Mouse (Mus musculus) midbrain, embryonic 13.5 days (tissue): ENCODE results near the gene Tenm1. TPM values are rescaled to one million over a fixed set of nuclear protein-coding genes. Genes with fewer than 3 reads are reported as not detected.

ENCODE experiments used
- ATAC-seq: fragments of 200-750 bp; cut with Nextera tagmentation; 2 replicates; pipeline ENCODE4 v1.8.0; 2017; ENCODE audit warnings: mild to moderate bottlenecking, moderate TSS enrichment, moderate library complexity
- H3K27ac ChIP-seq: fragments of 300-500 bp; sonication (generic); 2 replicates; pipeline ENCODE4 v1.5.1; 2015; ENCODE audit warnings: inconsistent platforms, mild to moderate bottlenecking, moderate library complexity
- H3K27me3 ChIP-seq: fragments of 300-500 bp; sonication (generic); 2 replicates; pipeline ENCODE4 v1.6.1; 2015; ENCODE audit warnings: mild to moderate bottlenecking, inconsistent platforms
- H3K36me3 ChIP-seq: fragments of 300-500 bp; sonication (generic); 2 replicates; pipeline ENCODE4 v1.6.1; 2015; ENCODE audit warnings: mild to moderate bottlenecking, inconsistent platforms
- H3K4me1 ChIP-seq: fragments of 300-500 bp; sonication (generic); replicated peaks from 2 replicates; pipeline ENCODE4 v1.6.1; 2015; ENCODE audit warnings: inconsistent platforms
- H3K4me2 ChIP-seq: fragments of 300-500 bp; sonication (generic); replicated peaks from 2 replicates; pipeline ENCODE4 v1.6.1; 2015; ENCODE audit warnings: moderate library complexity, mild to moderate bottlenecking, inconsistent platforms
- H3K4me3 ChIP-seq: fragments of 300-500 bp; sonication (generic); replicated peaks from 2 replicates; pipeline ENCODE4 v1.5.1; 2015; ENCODE audit warnings: mild to moderate bottlenecking, inconsistent platforms
- H3K9ac ChIP-seq: fragments of 300-500 bp; sonication (generic); replicated peaks from 2 replicates; pipeline ENCODE4 v1.6.1; 2015; ENCODE audit warnings: mild to moderate bottlenecking, inconsistent platforms
- H3K9me3 ChIP-seq: fragments of 300-500 bp; sonication (generic); 2 replicates; pipeline ENCODE4 v1.6.1; 2016; ENCODE audit warnings: mild to moderate bottlenecking, inconsistent platforms
- WGBS: fragments of 180-500 bp; shearing (Covaris S2); methylation state at CpG from one replicate; pipeline ENCODE4 v1.1.7; 2015; 5-methylcytosine and 5-hydroxymethylcytosine counted together
- polyA plus RNA-seq: library from polyadenylated mRNA; unstranded; fragments of >200 nt; fragmentation: Nextera tagmentation; extraction: Ambion mirVana; gene quantifications from 2 replicates; pipeline ENCODE4 v1.2.1, GENCODE M21; 2015

Gene Tenm1
- polyA plus RNA-seq, 1 experiment from 2014 or later = 18.0 TPM

DNA sequence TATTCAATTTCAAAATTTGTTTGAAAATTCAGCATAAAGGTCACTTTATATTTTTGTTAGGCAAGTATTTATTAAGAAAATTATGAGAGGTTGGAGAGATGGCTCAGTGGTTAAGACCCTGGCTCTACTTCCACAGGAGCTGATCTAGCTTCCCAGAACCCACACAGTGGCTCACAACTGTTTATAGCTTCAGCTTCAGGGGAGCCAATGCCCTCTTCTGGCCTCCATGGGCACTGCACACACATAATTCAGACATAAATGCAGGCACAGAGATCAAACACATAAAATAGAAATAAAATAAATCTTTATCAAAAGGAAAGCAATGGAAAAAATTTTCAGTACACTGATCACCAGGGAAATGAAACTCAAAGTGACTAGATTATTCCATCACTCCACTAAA, 916.4 kb downstream of the Tenm1 start:
- H3K9ac ChIP-seq = no peak overlapping the region
- no peaks in the 10 kb centered on the region for H3K36me3 ChIP-seq
- H3K9me3 ChIP-seq = no peaks in the 10 kb centered on the region
- no peak overlapping the region for H3K4me3 ChIP-seq
- H3K27me3 ChIP-seq = no peaks in the 10 kb centered on the region
- H3K4me2 ChIP-seq = no peak overlapping the region
- no peak overlapping the region for H3K27ac ChIP-seq
- ATAC-seq = no peak
- no peaks in the 10 kb centered on the region for H3K4me1 ChIP-seq

DNA sequence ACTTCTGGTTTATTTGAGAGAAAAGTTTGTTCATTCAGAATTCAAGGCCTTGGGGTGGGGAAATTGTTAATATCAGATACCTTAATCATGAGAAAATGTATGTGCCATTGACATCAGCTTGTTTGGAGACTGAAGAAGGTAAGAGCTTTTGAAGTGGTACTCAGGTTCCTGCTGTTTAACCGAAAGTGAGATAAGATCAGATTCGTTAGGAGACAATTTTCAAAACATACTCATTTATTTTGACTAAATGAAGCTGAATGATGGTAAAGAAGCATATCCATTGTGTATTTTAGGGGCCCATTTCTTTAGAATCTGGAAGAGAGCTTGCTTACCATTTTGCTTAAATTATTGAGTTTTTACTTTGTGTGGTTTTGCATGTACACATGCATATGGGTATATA, 917.8 kb downstream of the Tenm1 start:
- no peak overlapping the region for H3K27ac ChIP-seq
- no peaks in the 10 kb centered on the region for H3K36me3 ChIP-seq
- H3K4me3 ChIP-seq = no peak overlapping the region
- no peak overlapping the region for H3K9ac ChIP-seq
- 81% methylated on average over 2 of the region's 2 CpGs for WGBS
- H3K4me1 ChIP-seq = no peaks in the 10 kb centered on the region
- no peaks in the 10 kb centered on the region for H3K27me3 ChIP-seq
- no peak overlapping the region for H3K4me2 ChIP-seq
- H3K9me3 ChIP-seq = no peaks in the 10 kb centered on the region
- no peak for ATAC-seq

DNA sequence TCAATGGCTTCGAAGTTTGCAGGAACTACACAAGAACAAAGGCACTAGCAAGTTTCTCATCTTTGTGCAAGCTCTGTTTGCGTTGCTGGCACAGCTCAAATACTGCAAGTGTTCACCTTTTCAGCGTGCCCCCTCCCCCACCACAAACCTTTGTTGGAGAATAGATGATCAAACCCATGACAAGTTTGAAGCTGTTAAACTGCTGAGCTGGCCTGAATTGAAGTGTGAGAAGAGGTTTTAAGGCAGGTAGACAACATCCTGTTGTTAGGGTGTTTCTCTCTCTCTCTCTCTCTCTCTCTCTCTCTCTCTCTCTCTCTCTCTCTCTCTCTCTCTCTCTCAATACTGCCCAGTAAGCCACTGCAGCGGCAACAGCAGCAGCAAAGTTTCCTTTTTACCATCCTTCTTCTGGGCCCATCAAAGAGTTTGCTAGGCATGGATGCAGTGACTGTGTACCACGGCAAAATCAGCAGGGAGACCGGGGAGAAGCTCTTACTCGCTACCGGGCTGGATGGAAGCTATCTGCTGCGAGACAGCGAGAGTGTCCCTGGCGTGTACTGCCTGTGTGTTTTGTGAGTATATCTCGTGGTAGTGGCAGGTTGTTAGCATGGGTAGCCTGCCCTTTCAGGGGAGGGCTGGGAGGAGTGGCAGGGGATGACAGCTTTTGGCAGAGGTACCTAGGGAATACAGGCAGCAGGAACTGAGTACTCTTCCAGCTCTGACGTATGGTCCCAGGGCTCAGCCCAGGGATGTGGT, 926.5 kb downstream of the Tenm1 start, which contains the start of gene Sh2d1a:
Gene Sh2d1a (plus strand): TSS at position 163 of the 753 bp plus-strand sequence.
- no peak for ATAC-seq
- Histone ChIP-seq H3K36me3 (no peaks in the 10 kb centered on the region), H3K9me3 (no peaks in the 10 kb centered on the region), H3K4me2 (no peak within 1 kb of the TSS), H3K27me3 (no peaks in the 10 kb centered on the region), H3K27ac (no peak within 1 kb of the TSS), H3K9ac (no peak within 1 kb of the TSS), H3K4me1 (no peaks in the 10 kb centered on the region), H3K4me3 (no peak within 1 kb of the TSS)
- WGBS = 75% methylated on average over 13 of the region's 13 CpGs

DNA sequence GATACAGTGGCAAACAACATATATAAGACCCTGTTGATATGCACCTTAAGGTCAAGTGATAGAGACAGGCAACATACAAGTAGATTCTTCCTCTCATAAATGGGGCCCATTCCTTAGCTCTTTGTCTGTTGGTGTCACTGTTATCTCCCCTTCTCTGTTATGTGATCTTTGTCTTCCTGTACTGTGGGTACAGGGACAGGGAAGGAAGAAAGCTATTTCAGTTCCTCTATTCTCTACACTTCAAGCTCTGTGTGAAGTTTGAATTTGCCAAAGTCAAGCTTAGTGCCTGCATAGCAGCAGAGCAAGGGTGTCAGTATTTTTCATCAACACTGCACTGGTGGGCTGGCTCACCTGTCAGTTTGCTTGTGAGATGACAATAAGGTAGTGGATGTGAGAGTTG, 928.4 kb downstream of the Tenm1 start:
- Histone ChIP-seq H3K4me2 (no peak overlapping the region), H3K27me3 (no peaks in the 10 kb centered on the region), H3K9ac (no peak overlapping the region), H3K4me1 (no peaks in the 10 kb centered on the region), H3K27ac (no peak overlapping the region), H3K36me3 (no peaks in the 10 kb centered on the region), H3K4me3 (no peak overlapping the region), H3K9me3 (no peaks in the 10 kb centered on the region)
- no peak for ATAC-seq

DNA sequence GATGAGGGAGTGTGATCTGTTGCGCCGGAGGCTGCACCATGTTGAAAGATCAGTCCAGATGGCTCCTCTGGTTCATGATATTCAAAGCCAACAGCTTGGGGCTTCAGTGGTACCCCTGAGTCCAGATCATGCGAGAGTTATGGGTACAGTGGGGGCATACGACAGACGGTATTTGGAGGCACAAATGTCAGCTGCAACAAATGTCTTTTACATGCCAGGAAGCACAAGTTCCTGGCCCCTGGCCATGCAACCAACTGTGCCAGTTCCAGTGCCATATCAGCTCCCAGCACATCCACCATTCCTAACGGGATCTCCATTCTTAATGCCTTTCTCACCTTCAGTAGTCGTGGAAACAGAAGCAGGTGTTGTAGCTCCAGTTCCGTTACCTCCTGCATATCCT, 938.6 kb downstream of the Tenm1 start:
- Histone ChIP-seq H3K27ac (no peak overlapping the region), H3K36me3 (no peaks in the 10 kb centered on the region), H3K4me1 (no peaks in the 10 kb centered on the region), H3K4me2 (no peak overlapping the region), H3K9ac (no peak overlapping the region), H3K4me3 (no peak overlapping the region), H3K27me3 (no peaks in the 10 kb centered on the region), H3K9me3 (peaks cover 2% of the 10 kb centered on the region; the same call in 1 of the 2 replicates)
- 96% methylated on average over 8 of the region's 8 CpGs for WGBS
- ATAC-seq = no peak

DNA sequence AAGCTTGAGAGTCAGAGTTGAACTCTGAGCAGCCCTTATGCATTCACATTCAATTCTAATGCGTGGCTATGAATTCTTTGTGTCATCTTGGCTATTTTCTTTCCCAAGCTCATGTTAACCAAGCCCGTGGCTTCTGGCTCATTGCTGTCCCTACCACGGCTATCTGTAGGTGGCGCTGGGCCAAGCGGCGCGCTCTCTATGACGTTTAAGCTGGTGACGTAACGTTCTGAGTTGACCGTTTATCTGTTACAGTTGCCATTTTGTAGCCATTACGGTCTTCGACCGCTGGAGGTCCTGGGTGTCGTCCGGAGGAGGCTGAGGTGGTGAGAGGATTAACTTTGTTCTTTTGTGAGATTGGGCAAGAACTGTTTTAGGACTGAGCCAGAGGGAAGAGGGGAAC, 939.5 kb downstream of the Tenm1 start, which contains the start of gene Tex13c2:
Gene Tex13c2 (plus strand): TSS at position 246 of the 400 bp plus-strand sequence.
- no peak for ATAC-seq
- no peaks in the 10 kb centered on the region for H3K27me3 ChIP-seq
- no peak within 1 kb of the TSS for H3K4me2 ChIP-seq
- WGBS = 87% methylated on average over 16 of the region's 16 CpGs
- H3K9ac ChIP-seq = no peak within 1 kb of the TSS
- H3K36me3 ChIP-seq = no peaks in the 10 kb centered on the region
- H3K9me3 ChIP-seq = peaks cover 2% of the 10 kb centered on the region; the same call in 1 of the 2 replicates
- no peaks in the 10 kb centered on the region for H3K4me1 ChIP-seq
- H3K4me3 ChIP-seq = no peak within 1 kb of the TSS
- no peak within 1 kb of the TSS for H3K27ac ChIP-seq

Other genes starting within 250 kb of the Tenm1 start
- gene Tex13c1, start 162.0 kb upstream of the Tenm1 start, polyA plus RNA-seq = not detected in 2 replicates